Mouse (Mus musculus) adrenal gland, postnatal 14 days (tissue): Measurements from ENCODE around the gene Tnrc6a. TPM values are rescaled to one million over a fixed set of nuclear protein-coding genes. Genes with fewer than 3 reads are reported as not detected.

Experiments used
- DNase-seq: peaks from one replicate; pipeline ENCODE4 v3.0.0; 2021; ENCODE audit warnings: mixed read lengths
- total RNA-seq: library from RNA; stranded (reverse); gene quantifications from 2 replicates; pipeline ENCODE4 v1.2.3, GENCODE M21; 2021

Gene Tnrc6a
- total RNA-seq, 1 experiment from 2014 or later: 57.5 TPM

DNA sequence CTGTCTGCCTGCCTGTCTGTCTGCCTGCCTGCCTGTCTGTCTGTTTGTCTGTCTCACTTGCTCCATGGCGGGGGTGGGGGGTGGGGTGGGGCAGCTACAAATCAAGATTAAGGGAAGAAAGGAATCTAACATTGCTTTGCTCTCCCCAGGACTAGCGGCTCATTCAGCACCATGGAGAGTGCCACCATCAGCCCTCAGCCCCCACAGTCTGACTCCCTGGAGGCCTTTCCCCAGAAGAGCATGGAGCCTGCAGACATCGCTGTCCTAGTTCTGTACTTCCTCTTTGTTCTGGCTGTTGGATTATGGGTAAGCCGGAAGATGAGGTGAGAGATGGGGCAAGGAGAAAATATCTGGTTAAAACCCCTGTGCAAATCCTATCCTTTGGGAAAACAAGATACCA lies 111.8 kb downstream of the Tnrc6a start:
- peak; percentile 71 for DNase-seq

DNA sequence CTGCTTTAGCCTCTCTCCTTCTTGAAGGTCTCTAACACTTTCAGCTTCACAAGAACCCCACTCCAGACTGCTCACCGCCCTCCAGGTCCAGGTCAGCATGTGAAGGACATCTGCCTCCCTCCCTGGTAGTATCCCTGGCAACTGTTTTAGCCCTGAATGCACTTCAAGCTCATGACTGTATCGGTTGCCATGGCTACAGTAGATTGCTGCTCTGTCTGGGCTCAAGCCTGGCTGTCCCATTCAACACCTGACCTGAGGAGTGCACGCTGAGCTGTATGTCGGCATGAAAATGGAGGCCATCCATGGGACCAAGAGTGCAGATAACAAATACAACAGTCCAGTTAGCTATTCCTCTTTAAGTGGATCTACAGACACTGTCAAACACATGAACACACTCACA lies 114.9 kb downstream of the Tnrc6a start:
- no peak for DNase-seq

DNA sequence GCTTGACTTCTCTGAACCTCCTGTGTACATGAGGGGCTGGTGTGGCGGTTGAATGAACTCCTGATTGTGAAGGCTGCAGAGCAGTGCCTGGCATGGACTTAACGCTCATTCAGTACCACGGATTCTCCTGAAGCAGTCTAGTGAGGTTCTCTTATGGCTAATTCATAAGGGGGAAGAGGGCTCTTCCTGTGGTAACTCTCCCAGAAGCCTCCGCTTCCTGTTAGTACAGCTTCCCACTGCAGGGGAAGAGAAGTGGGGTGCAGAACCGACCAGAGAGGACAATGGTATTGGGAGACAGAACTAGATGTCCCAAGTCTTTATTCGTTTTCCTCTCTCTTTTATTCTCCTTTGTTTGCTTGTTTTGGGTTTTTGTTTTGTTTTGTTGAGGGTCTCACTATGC lies 116.4 kb downstream of the Tnrc6a start:
- no peak for DNase-seq

DNA sequence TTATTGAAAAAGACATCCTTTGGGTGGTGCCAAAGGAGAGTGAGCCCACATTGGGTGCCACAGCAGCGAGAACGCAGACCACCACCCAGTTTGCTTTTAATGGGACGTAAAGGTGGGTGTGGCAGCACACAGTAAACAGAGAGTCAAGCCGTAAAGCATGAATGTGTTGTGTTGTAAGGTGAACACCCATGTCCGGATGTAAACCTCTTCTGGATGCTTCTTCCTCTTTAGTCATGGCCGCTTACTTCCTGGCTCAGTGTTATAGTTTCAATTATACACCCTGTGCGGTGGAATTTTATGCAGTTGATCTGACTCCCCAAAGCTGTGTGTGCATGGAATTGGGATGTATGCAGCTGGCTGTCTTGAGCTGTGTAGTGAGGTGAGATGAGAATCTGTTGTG lies 118.6 kb downstream of the Tnrc6a start:
- DNase-seq: no peak

DNA sequence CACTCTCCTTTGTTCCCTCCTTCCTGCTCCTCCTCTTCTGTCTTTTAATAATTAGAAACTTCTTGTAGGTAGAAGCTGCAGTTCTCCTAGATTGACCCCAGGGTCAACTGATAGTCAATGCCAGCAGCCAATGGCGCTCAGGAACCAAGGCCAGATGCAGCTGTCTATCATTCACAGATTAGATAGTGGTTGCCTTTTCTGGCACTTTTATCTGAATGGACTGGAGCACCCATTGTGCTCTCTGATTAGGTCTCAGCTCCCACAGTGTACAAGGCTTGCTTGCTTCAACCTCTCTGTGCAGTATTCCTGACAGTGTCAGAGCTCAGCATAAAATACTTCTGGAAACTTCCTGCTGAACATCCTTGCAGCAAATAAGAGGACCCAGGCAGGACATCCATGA lies 121.1 kb downstream of the Tnrc6a start:
- DNase-seq: no peak

Other genes with a start within 250 kb of the Tnrc6a start
- gene Rbbp6, start 158.2 kb upstream of the Tnrc6a start, total RNA-seq: 55.2 and 58.2 TPM in 2 replicates
- gene Slc5a11, start 90.9 kb downstream of the Tnrc6a start, total RNA-seq: not detected in 2 replicates
- 23.2 and 26.2 TPM in 2 replicates for gene Lcmt1, start 245.9 kb downstream of the Tnrc6a start, total RNA-seq
- gene Arhgap17, start 246.0 kb downstream of the Tnrc6a start, total RNA-seq: 43.7 and 47.7 TPM in 2 replicates